Mouse (Mus musculus) CH12F3 (cell line): ENCODE data around the gene Trib3.
"Not testable (repeated sequence)": the region's sequence is repeated elsewhere in the genome, so short reads cannot be mapped to it uniquely, and the experiment has no call there.

ENCODE experiments used
- in situ Hi-C: fragments of 300-500 bp; cut with MboI; formaldehyde crosslinking; loops from 2 replicates; pipeline ENCODE4 v1.14.3; 2020; ENCODE audit warnings: low sequenced_read_pairs

Trib3 gene

GRCm38 (mm10) chr2:152313926-152314325 lies 29.9 kb downstream of the Trib3 start:
- in situ Hi-C loops: no loop called here

- in situ Hi-C loops: no loop called here
These were observed 30.8 kb downstream of the Trib3 start for GRCm38 (mm10) chr2:152312996-152313395.

GRCm38 (mm10) chr2:152307186-152307585 lies 36.6 kb downstream of the Trib3 start:
- in situ Hi-C loops: no loop called here

- in situ Hi-C loops: no loop called here
These were observed 38.4 kb downstream of the Trib3 start for GRCm38 (mm10) chr2:152305480-152305879.

GRCm38 (mm10) chr2:152303781-152304180 lies 40.1 kb downstream of the Trib3 start:
- in situ Hi-C loops: no loop called here

GRCm38 (mm10) chr2:152302862-152303261 lies 41.0 kb downstream of the Trib3 start:
- in situ Hi-C loops: no loop called here

GRCm38 (mm10) chr2:152294541-152294940 lies 49.3 kb downstream of the Trib3 start:
- in situ Hi-C loops: no loop called here

- in situ Hi-C loops: no loop called here
These were observed 49.9 kb downstream of the Trib3 start, which contains the start of gene Tbc1d20 for GRCm38 (mm10) chr2:152293727-152294475. Gene Tbc1d20 (plus strand): TSS chr2:152293828.

- in situ Hi-C loops: no loop called here
These were observed 50.6 kb downstream of the Trib3 start for GRCm38 (mm10) chr2:152293179-152293726.

- in situ Hi-C loops: no loop called here
These were observed 51.4 kb downstream of the Trib3 start for GRCm38 (mm10) chr2:152292475-152292874.

GRCm38 (mm10) chr2:152289623-152290022 lies 54.2 kb downstream of the Trib3 start:
- in situ Hi-C loops: not testable (repeated sequence)

GRCm38 (mm10) chr2:152288046-152288445 lies 55.8 kb downstream of the Trib3 start:
- in situ Hi-C loops: no loop called here

GRCm38 (mm10) chr2:152287560-152287959 lies 56.3 kb downstream of the Trib3 start:
- in situ Hi-C loops: no loop called here
